Mouse (Mus musculus): ENCODE measurements around the gene Baat. TPM values are rescaled to one million over a fixed set of nuclear protein-coding genes. Genes with fewer than 3 reads are reported as not detected.
A peak's percentile ranks its signal among the peaks of the same experiment; 100 is the strongest.
"Not testable (repeated sequence)": the region's sequence is repeated elsewhere in the genome, so short reads cannot be mapped to it uniquely, and the experiment has no call there.

Baat gene
- polyA plus RNA-seq, 1 experiment from 2014 or later: not detected

DNA sequence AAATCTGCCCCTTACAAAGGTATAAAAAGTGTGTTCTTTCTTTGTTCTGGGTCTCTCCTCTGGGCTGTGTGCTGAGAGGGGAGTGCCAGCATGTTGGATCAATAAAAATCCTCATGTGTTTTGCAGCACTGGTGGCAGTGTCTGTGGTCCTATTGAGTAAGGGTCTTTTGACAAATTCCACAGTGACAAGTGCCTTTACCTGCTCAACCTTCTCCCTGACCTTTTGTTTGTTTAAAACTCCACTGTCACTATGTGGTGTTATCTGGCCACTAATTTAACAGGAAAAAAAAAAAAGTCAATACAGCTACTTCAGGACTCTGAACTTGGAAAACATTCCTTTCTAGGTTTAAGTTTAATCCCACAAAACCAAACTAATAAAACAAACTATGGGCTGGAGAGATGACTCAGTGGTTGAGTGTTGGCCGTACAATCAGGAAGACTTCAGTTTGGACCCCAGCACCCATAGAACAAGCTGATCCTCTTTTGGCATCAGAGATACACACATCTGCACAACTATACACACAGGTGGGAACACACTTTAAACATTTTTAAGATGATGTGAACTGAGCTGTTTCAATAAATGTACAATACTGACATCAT, 4.0 kb upstream of the Baat start:
- not testable (repeated sequence) for H3K4me3 ChIP-seq (ENCODE audit: low read depth, low read length); H3K4me1 ChIP-seq (ENCODE audit: control insufficient read depth, insufficient read depth, low read length); H3K9ac ChIP-seq (ENCODE audit: low read depth, low read length); DNase-seq (ENCODE audit: low spot score); H3K9me3 ChIP-seq (ENCODE audit: control insufficient read depth, low read length); H3K4me2 ChIP-seq (ENCODE audit: low read depth, low read length); H3K27me3 ChIP-seq (replicated peaks; ENCODE audit: control insufficient read depth, insufficient read depth, low read length); ATAC-seq (ENCODE audit: low read depth); H3K27ac ChIP-seq (replicated peaks; ENCODE audit: low read depth, low read length)
- H3K36me3 ChIP-seq (ENCODE audit: control insufficient read depth, insufficient read depth, low read length): peaks cover 24% of the 10 kb centered on the region
- WGBS: 95% methylated on average over 1 of the region's 1 CpGs

DNA sequence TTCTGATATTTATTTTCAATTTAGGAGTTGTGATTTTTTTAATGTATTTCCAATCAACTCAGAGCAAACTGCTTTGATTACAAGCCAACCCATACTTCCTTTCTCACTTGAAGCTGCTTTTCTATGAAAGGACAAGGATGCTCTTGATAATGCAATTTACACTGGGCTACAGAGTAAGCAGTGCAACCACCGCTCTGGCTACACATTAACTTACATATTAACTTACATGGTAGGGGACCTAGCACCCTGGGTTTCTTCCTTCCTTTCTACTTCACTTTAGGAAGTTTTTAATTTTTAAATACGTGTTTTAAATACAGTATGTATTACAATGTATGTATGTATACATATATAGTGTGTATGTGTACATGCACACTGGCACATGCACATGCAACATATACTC, 2.8 kb upstream of the Baat start:
- H3K4me1 ChIP-seq (ENCODE audit: control insufficient read depth, insufficient read depth, low read length): no peaks in the 10 kb centered on the region
- WGBS: 93% methylated on average over 2 of the region's 2 CpGs

DNA sequence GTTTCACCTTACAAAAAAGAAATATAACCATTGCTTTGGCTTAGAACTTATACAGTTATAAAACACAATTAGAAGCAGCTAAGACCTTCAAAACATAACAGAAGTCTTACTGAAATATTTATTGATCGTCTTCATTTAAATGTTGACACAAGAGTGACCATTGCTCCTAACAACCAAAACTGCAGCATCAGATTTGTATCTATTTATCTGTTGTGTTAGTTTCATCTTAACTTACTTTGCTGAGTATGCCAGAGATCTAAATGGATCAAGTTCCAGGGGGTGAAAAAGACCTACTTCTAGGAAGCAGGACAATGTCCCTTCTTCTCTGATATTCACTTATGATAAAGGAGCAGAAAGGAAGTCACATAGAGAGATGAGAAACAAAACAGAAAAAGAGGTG, 2.8 kb downstream of the Baat start:
- no peaks in the 10 kb centered on the region for H3K36me3 ChIP-seq (ENCODE audit: control insufficient read depth, insufficient read depth, low read length)
- no peaks in the 10 kb centered on the region for H3K27me3 ChIP-seq (replicated peaks; ENCODE audit: control insufficient read depth, insufficient read depth, low read length)
- no peaks in the 10 kb centered on the region for H3K9me3 ChIP-seq (ENCODE audit: control insufficient read depth, low read length)
- WGBS: 88% methylated on average over 1 of the region's 1 CpGs
- no peak overlapping the region for H3K4me3 ChIP-seq (ENCODE audit: low read depth, low read length)
- H3K9ac ChIP-seq (ENCODE audit: low read depth, low read length): no peak overlapping the region
- no peak overlapping the region for H3K4me2 ChIP-seq (ENCODE audit: low read depth, low read length)
- H3K27ac ChIP-seq (replicated peaks; ENCODE audit: low read depth, low read length): no peak overlapping the region
- H3K4me1 ChIP-seq (ENCODE audit: control insufficient read depth, insufficient read depth, low read length): no peaks in the 10 kb centered on the region
- ATAC-seq (ENCODE audit: low read depth) (no peak), DNase-seq (ENCODE audit: low spot score) (no peak)

More for the DNA sequence above, 2.8 kb upstream of the Baat start:
- H3K9ac ChIP-seq (ENCODE audit: low read depth, low read length): no peak overlapping the region
- H3K36me3 ChIP-seq (ENCODE audit: control insufficient read depth, insufficient read depth, low read length): peaks cover 24% of the 10 kb centered on the region
- ATAC-seq (ENCODE audit: low read depth): no peak
- no peaks in the 10 kb centered on the region for H3K9me3 ChIP-seq (ENCODE audit: control insufficient read depth, low read length)
- DNase-seq (ENCODE audit: low spot score): no peak
- H3K4me2 ChIP-seq (ENCODE audit: low read depth, low read length): no peak overlapping the region
- H3K27ac ChIP-seq (replicated peaks; ENCODE audit: low read depth, low read length): no peak overlapping the region
- H3K27me3 ChIP-seq (replicated peaks; ENCODE audit: control insufficient read depth, insufficient read depth, low read length): no peaks in the 10 kb centered on the region
- H3K4me3 ChIP-seq (ENCODE audit: low read depth, low read length): no peak overlapping the region

DNA sequence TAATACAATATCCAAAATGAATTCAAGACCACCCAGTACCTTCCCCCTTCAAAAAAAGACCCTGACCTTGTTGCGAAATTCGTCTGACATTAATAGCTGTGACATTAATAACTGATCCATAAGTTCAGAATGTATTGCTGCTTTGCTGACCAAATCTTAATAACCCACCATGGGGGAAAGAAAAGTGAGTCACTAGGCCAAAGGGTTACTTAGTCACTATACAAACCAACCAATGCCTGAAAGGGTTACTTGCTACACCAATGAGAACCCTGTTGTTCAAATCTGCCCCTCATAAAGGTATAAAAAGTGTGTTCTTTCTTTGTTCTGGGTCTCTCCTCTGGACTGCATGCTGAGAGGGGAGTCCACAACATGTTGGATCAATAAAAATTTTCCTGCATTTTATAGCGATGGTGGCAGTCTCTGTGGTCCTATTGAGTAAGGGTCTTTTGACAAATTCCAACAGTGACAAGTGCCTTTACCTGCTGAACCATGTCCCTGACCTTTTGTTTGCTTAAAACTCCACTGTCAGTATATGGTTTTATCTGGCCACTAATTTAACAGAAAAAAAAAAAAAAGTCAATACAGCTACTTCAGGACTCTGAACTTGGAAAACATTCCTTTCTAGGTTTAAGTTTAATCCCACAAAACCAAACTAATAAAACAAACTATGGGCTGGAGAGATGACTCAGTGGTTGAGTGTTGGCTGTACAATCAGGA, 20.3 kb downstream of the Baat start:
- not testable (repeated sequence) for H3K27me3 ChIP-seq (replicated peaks; ENCODE audit: control insufficient read depth, insufficient read depth, low read length); ATAC-seq (ENCODE audit: low read depth); H3K9ac ChIP-seq (ENCODE audit: low read depth, low read length); H3K9me3 ChIP-seq (ENCODE audit: control insufficient read depth, low read length); H3K4me2 ChIP-seq (ENCODE audit: low read depth, low read length); H3K4me1 ChIP-seq (ENCODE audit: control insufficient read depth, insufficient read depth, low read length); H3K27ac ChIP-seq (replicated peaks; ENCODE audit: low read depth, low read length); H3K4me3 ChIP-seq (ENCODE audit: low read depth, low read length); DNase-seq (ENCODE audit: low spot score); H3K36me3 ChIP-seq (ENCODE audit: control insufficient read depth, insufficient read depth, low read length)
- WGBS: 73% methylated on average over 3 of the region's 3 CpGs

DNA sequence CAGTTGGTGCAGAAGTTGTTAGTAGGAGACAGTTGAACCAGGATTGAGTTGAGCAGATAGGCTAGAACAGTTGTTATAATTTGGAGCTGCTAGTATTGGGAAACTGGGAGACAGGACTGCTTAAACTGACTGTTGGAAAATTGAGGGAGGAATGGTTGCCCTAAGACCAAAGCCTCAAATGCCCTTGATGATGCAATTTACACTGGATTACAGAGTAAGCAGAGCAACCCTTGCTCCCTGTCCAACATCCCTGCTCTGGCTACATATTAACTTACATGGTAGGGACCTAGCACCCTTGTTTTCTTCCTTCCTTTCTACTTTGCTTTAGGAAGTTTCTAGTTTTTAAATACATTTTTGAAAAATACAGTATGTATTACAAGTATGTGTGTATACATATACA, 20.9 kb downstream of the Baat start:
- Histone ChIP-seq H3K4me3 (ENCODE audit: low read depth, low read length) (no peak overlapping the region), H3K36me3 (ENCODE audit: control insufficient read depth, insufficient read depth, low read length) (no peaks in the 10 kb centered on the region), H3K4me2 (ENCODE audit: low read depth, low read length) (no peak overlapping the region), H3K4me1 (ENCODE audit: control insufficient read depth, insufficient read depth, low read length) (no peaks in the 10 kb centered on the region), H3K27ac (replicated peaks; ENCODE audit: low read depth, low read length) (no peak overlapping the region), H3K27me3 (replicated peaks; ENCODE audit: control insufficient read depth, insufficient read depth, low read length) (no peaks in the 10 kb centered on the region), H3K9ac (ENCODE audit: low read depth, low read length) (no peak overlapping the region), H3K9me3 (ENCODE audit: control insufficient read depth, low read length) (no peaks in the 10 kb centered on the region)
- no peak for DNase-seq (ENCODE audit: low spot score)
- no peak for ATAC-seq (ENCODE audit: low read depth)

DNA sequence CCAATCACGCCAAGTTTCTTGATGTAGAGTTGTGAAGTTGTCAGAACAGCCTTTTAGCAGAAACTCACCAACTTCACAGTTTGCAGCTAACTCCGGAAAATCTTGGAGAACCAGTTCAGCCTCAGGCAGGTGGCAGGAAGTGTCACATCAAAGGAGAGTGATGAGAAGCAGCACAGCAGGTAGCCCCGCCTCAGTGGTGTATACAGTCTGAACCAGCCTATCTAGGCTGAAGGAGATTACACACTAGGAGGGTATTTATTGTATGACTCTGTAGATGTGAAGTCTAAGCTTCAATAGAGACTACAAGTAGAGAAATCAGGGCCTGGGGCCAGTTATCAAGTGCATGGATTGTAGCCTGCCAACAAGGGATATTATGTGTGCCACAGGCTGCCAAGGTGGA, 25.5 kb downstream of the Baat start:
- Histone ChIP-seq H3K4me3 (ENCODE audit: low read depth, low read length) (no peak overlapping the region), H3K36me3 (ENCODE audit: control insufficient read depth, insufficient read depth, low read length) (no peaks in the 10 kb centered on the region), H3K4me1 (ENCODE audit: control insufficient read depth, insufficient read depth, low read length) (no peaks in the 10 kb centered on the region), H3K4me2 (ENCODE audit: low read depth, low read length) (peak overlapping the region; percentile 30; the same call in 1 of the 2 replicates), H3K9ac (ENCODE audit: low read depth, low read length) (no peak overlapping the region), H3K27me3 (replicated peaks; ENCODE audit: control insufficient read depth, insufficient read depth, low read length) (no peaks in the 10 kb centered on the region), H3K27ac (replicated peaks; ENCODE audit: low read depth, low read length) (no peak overlapping the region), H3K9me3 (ENCODE audit: control insufficient read depth, low read length) (no peaks in the 10 kb centered on the region)
- DNase-seq (ENCODE audit: low spot score) (peak; percentile 75), ATAC-seq (ENCODE audit: low read depth) (peak; percentile 81)
- 45% methylated on average over 3 of the region's 3 CpGs for WGBS

DNA sequence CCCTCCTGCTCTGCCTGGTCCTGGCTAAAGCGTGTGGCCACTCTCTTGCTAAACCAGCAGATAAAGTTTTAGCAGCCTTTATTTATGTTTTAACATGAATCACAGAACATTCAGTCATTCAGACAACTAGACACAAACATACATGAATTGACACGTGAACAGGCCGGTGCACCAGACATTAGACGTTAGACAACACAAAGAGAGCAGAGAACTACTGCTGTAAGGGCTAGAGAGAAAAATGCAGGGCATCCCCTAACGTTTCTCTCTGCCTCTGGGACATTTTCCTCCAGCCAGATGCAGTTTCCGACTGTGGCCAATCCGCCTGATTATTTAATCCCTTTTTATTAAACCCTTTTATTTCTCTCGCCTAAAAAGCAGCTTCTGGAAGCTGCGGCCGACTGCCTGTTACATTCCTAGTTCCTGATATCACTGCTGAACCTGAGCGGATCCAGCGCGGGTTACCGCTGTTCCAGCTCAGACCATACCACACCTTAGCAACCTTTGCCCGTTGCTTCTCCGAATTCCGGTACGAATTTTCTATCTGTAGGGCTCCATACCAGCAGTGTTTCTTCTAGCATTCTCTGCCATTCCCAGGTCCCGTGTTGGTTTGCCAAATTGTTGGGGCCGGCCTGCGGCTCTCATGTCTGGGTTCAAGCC, 26.1 kb downstream of the Baat start:
- Histone ChIP-seq H3K4me1 (ENCODE audit: control insufficient read depth, insufficient read depth, low read length) (no peaks in the 10 kb centered on the region), H3K9ac (ENCODE audit: low read depth, low read length) (no peak overlapping the region; the same call in 1 of the 2 replicates), H3K4me3 (ENCODE audit: low read depth, low read length) (0 out of 2 replicates have a peak overlapping the region, but pooled peaks have one; percentile 2), H3K27me3 (replicated peaks; ENCODE audit: control insufficient read depth, insufficient read depth, low read length) (no peaks in the 10 kb centered on the region), H3K36me3 (ENCODE audit: control insufficient read depth, insufficient read depth, low read length) (no peaks in the 10 kb centered on the region), H3K9me3 (ENCODE audit: control insufficient read depth, low read length) (no peaks in the 10 kb centered on the region), H3K27ac (replicated peaks; ENCODE audit: low read depth, low read length) (no peak overlapping the region), H3K4me2 (ENCODE audit: low read depth, low read length) (peak overlapping the region; percentile 30; the same call in 1 of the 2 replicates)
- ATAC-seq (ENCODE audit: low read depth): 0 out of 2 replicates have a peak, but pooled peaks have one; percentile 23
- 18% methylated on average over 21 of the region's 21 CpGs for WGBS
- DNase-seq (ENCODE audit: low spot score): peak; percentile 2

DNA sequence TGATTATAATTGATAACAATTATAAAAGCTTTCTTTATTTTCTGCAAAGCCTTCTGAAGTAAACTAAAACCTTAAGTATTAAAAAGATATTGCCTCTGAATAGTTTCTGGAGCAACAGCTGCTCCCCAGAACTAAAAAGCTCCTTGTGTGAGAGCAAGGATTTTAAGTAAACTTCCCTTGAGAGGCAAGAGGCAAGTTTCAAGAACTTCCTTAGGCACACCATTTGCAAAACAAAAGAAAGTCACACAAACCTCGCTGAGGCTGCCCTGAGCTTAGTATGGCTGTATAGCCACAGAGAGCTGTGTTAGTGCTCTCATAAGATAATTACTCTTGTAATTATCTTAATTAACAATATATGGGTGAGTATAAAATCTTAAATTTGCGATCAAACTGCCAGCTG, 27.3 kb downstream of the Baat start:
- H3K9ac ChIP-seq (ENCODE audit: low read depth, low read length); ATAC-seq (ENCODE audit: low read depth): not testable (repeated sequence)

More for the DNA sequence above, 27.3 kb downstream of the Baat start:
- not testable (repeated sequence) for H3K4me2 ChIP-seq (ENCODE audit: low read depth, low read length); H3K9me3 ChIP-seq (ENCODE audit: control insufficient read depth, low read length); H3K4me1 ChIP-seq (ENCODE audit: control insufficient read depth, insufficient read depth, low read length); H3K36me3 ChIP-seq (ENCODE audit: control insufficient read depth, insufficient read depth, low read length); H3K27me3 ChIP-seq (replicated peaks; ENCODE audit: control insufficient read depth, insufficient read depth, low read length); H3K4me3 ChIP-seq (ENCODE audit: low read depth, low read length); H3K27ac ChIP-seq (replicated peaks; ENCODE audit: low read depth, low read length)
- 23% methylated on average over 2 of the region's 2 CpGs for WGBS
- peak; percentile 4 for DNase-seq (ENCODE audit: low spot score)

All from embryonic facial prominence, embryonic 14.5 days (tissue).